Mouse (Mus musculus): ENCODE results near the gene Actn1. TPM values are rescaled to one million over a fixed set of nuclear protein-coding genes. Genes with fewer than 3 reads are reported as not detected.

Gene Actn1
- polyA plus RNA-seq (2011; ENCODE audit: insufficient read depth, insufficient read length, low read depth, missing spikeins) = 193 and 203 TPM in 2 replicates

- H3K27ac ChIP-seq (ENCODE audit: insufficient read depth, low read length) = peak within 1 kb of the TSS; percentile 38
- no peak for TF ChIP-seq POLR2A (IDR thresholded peaks at IDR 0.05; ENCODE audit: insufficient read depth, low read length)
- H3K36me3 ChIP-seq (ENCODE audit: control insufficient read depth, insufficient read depth, low read length, poor library complexity, severe bottlenecking) = no peaks in the 10 kb centered on the region
- H3K27me3 ChIP-seq (ENCODE audit: control insufficient read depth, insufficient read depth, low read length, poor library complexity, severe bottlenecking) = no peaks in the 10 kb centered on the region
- H3K4me3 ChIP-seq (ENCODE audit: low read depth, low read length) = peak within 1 kb of the TSS; percentile 91
- peak within 1 kb of the TSS; percentile 88 for H3K9ac ChIP-seq (ENCODE audit: low read depth, poor library complexity, severe bottlenecking)
- H3K9me3 ChIP-seq (replicated peaks; ENCODE audit: control insufficient read depth, insufficient read depth, low read length, poor library complexity, severe bottlenecking) = no peaks in the 10 kb centered on the region
- peaks cover 3% of the 10 kb centered on the region for H3K4me1 ChIP-seq (ENCODE audit: control insufficient read depth, insufficient read depth, low read length)
Measured at GRCm38 (mm10) chr12:80260056-80260743, at the start of gene Actn1. Gene Actn1, minus strand, starts transcription at chr12:80260371.

GRCm38 (mm10) chr12:80307556-80307955 lies 47.4 kb upstream of the Actn1 start:
- Histone ChIP-seq H3K27me3 (ENCODE audit: control insufficient read depth, insufficient read depth, low read length, poor library complexity, severe bottlenecking) (no peaks in the 10 kb centered on the region), H3K9me3 (replicated peaks; ENCODE audit: control insufficient read depth, insufficient read depth, low read length, poor library complexity, severe bottlenecking) (no peaks in the 10 kb centered on the region), H3K4me1 (ENCODE audit: control insufficient read depth, insufficient read depth, low read length) (no peaks in the 10 kb centered on the region), H3K27ac (ENCODE audit: insufficient read depth, low read length) (no peak overlapping the region), H3K36me3 (ENCODE audit: control insufficient read depth, insufficient read depth, low read length, poor library complexity, severe bottlenecking) (no peaks in the 10 kb centered on the region), H3K4me3 (ENCODE audit: low read depth, low read length) (no peak overlapping the region), H3K9ac (ENCODE audit: low read depth, poor library complexity, severe bottlenecking) (no peak overlapping the region)
- TF ChIP-seq CTCF (IDR thresholded peaks at IDR 0.05; ENCODE audit: low read depth, low read length) (no peak), POLR2A (IDR thresholded peaks at IDR 0.05; ENCODE audit: insufficient read depth, low read length) (no peak), EP300 (IDR thresholded peaks at IDR 0.05; ENCODE audit: insufficient read depth, low read depth, low read length) (no peak)

- H3K36me3 ChIP-seq (ENCODE audit: control insufficient read depth, insufficient read depth, low read length, poor library complexity, severe bottlenecking) = no peaks in the 10 kb centered on the region
- no peaks in the 10 kb centered on the region for H3K4me1 ChIP-seq (ENCODE audit: control insufficient read depth, insufficient read depth, low read length)
- no peaks in the 10 kb centered on the region for H3K9me3 ChIP-seq (replicated peaks; ENCODE audit: control insufficient read depth, insufficient read depth, low read length, poor library complexity, severe bottlenecking)
- TF ChIP-seq EP300 (IDR thresholded peaks at IDR 0.05; ENCODE audit: insufficient read depth, low read depth, low read length) (no peak), CTCF (IDR thresholded peaks at IDR 0.05; ENCODE audit: low read depth, low read length) (no peak), POLR2A (IDR thresholded peaks at IDR 0.05; ENCODE audit: insufficient read depth, low read length) (no peak)
- no peak overlapping the region for H3K9ac ChIP-seq (ENCODE audit: low read depth, poor library complexity, severe bottlenecking)
- no peaks in the 10 kb centered on the region for H3K27me3 ChIP-seq (ENCODE audit: control insufficient read depth, insufficient read depth, low read length, poor library complexity, severe bottlenecking)
- no peak overlapping the region for H3K4me3 ChIP-seq (ENCODE audit: low read depth, low read length)
- no peak overlapping the region for H3K27ac ChIP-seq (ENCODE audit: insufficient read depth, low read length)
Measured at GRCm38 (mm10) chr12:80304518-80304917, 44.3 kb upstream of the Actn1 start.

GRCm38 (mm10) chr12:80300833-80301456 lies 40.8 kb upstream of the Actn1 start:
- Histone ChIP-seq H3K27me3 (ENCODE audit: control insufficient read depth, insufficient read depth, low read length, poor library complexity, severe bottlenecking) (no peaks in the 10 kb centered on the region), H3K4me3 (ENCODE audit: low read depth, low read length) (no peak overlapping the region), H3K9ac (ENCODE audit: low read depth, poor library complexity, severe bottlenecking) (no peak overlapping the region), H3K4me1 (ENCODE audit: control insufficient read depth, insufficient read depth, low read length) (no peaks in the 10 kb centered on the region), H3K36me3 (ENCODE audit: control insufficient read depth, insufficient read depth, low read length, poor library complexity, severe bottlenecking) (no peaks in the 10 kb centered on the region), H3K27ac (ENCODE audit: insufficient read depth, low read length) (no peak overlapping the region), H3K9me3 (replicated peaks; ENCODE audit: control insufficient read depth, insufficient read depth, low read length, poor library complexity, severe bottlenecking) (no peaks in the 10 kb centered on the region)
- no peak for TF ChIP-seq EP300 (IDR thresholded peaks at IDR 0.05; ENCODE audit: insufficient read depth, low read depth, low read length)
- no peak for TF ChIP-seq CTCF (IDR thresholded peaks at IDR 0.05; ENCODE audit: low read depth, low read length)
- TF ChIP-seq POLR2A (IDR thresholded peaks at IDR 0.05; ENCODE audit: insufficient read depth, low read length) = no peak

- no peak overlapping the region for H3K27ac ChIP-seq (ENCODE audit: insufficient read depth, low read length)
- no peaks in the 10 kb centered on the region for H3K27me3 ChIP-seq (ENCODE audit: control insufficient read depth, insufficient read depth, low read length, poor library complexity, severe bottlenecking)
- TF ChIP-seq POLR2A (IDR thresholded peaks at IDR 0.05; ENCODE audit: insufficient read depth, low read length) = no peak
- no peak for TF ChIP-seq EP300 (IDR thresholded peaks at IDR 0.05; ENCODE audit: insufficient read depth, low read depth, low read length)
- no peak for TF ChIP-seq CTCF (IDR thresholded peaks at IDR 0.05; ENCODE audit: low read depth, low read length)
- no peak overlapping the region for H3K9ac ChIP-seq (ENCODE audit: low read depth, poor library complexity, severe bottlenecking)
- no peaks in the 10 kb centered on the region for H3K4me1 ChIP-seq (ENCODE audit: control insufficient read depth, insufficient read depth, low read length)
- no peaks in the 10 kb centered on the region for H3K36me3 ChIP-seq (ENCODE audit: control insufficient read depth, insufficient read depth, low read length, poor library complexity, severe bottlenecking)
- H3K4me3 ChIP-seq (ENCODE audit: low read depth, low read length) = no peak overlapping the region
- no peaks in the 10 kb centered on the region for H3K9me3 ChIP-seq (replicated peaks; ENCODE audit: control insufficient read depth, insufficient read depth, low read length, poor library complexity, severe bottlenecking)
Measured at GRCm38 (mm10) chr12:80298714-80299113, 38.5 kb upstream of the Actn1 start.

GRCm38 (mm10) chr12:80291895-80292435 lies 31.8 kb upstream of the Actn1 start:
- Histone ChIP-seq H3K27ac (ENCODE audit: insufficient read depth, low read length) (0 out of 2 replicates have a peak overlapping the region, but pooled peaks have one; percentile 20), H3K9me3 (replicated peaks; ENCODE audit: control insufficient read depth, insufficient read depth, low read length, poor library complexity, severe bottlenecking) (no peaks in the 10 kb centered on the region), H3K9ac (ENCODE audit: low read depth, poor library complexity, severe bottlenecking) (no peak overlapping the region), H3K36me3 (ENCODE audit: control insufficient read depth, insufficient read depth, low read length, poor library complexity, severe bottlenecking) (no peaks in the 10 kb centered on the region), H3K27me3 (ENCODE audit: control insufficient read depth, insufficient read depth, low read length, poor library complexity, severe bottlenecking) (no peaks in the 10 kb centered on the region), H3K4me3 (ENCODE audit: low read depth, low read length) (no peak overlapping the region), H3K4me1 (ENCODE audit: control insufficient read depth, insufficient read depth, low read length) (peaks cover 6% of the 10 kb centered on the region)
- TF ChIP-seq EP300 (IDR thresholded peaks at IDR 0.05; ENCODE audit: insufficient read depth, low read depth, low read length) (no peak), CTCF (IDR thresholded peaks at IDR 0.05; ENCODE audit: low read depth, low read length) (no peak), POLR2A (IDR thresholded peaks at IDR 0.05; ENCODE audit: insufficient read depth, low read length) (no peak)
